Mouse (Mus musculus): ENCODE measurements around the gene Rgmb. TPM values are rescaled to one million over a fixed set of nuclear protein-coding genes. Genes with fewer than 3 reads are reported as not detected.

Gene Rgmb
- total RNA-seq (2022), result 10 to 100 TPM; 36.9 to 46.0 (median 41.8) TPM

- DNase-seq (ENCODE audit: low spot score in 2 of 2), result peak in 1 of 2 experiments; percentile 42
Measured at GRCm38 (mm10) chr17:15830766-15831644, at the start of gene Rgmb. Gene Rgmb, minus strand, starts transcription at chr17:15831039.

DNA sequence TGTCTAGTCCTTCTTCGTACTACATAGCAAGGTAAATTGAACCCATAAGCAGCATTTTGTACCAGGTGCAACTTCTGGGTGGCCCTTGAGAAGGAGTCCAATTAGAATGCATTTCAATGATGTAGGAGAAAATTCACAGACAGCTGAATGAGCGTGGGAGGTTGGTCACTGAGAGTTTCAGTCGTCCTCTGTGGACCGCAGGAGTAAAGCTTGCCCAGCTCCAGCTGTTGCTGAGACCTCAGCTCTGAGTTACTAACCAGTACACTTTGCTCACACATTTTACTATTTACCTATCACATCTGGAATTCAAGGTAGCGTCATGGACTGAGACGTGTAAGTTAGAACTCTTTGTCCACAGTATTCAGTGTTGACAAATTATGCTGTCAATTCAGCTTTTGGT lies 43.9 kb upstream of the Rgmb start:
- no peak for DNase-seq (ENCODE audit: low spot score in 2 of 2)

DNA sequence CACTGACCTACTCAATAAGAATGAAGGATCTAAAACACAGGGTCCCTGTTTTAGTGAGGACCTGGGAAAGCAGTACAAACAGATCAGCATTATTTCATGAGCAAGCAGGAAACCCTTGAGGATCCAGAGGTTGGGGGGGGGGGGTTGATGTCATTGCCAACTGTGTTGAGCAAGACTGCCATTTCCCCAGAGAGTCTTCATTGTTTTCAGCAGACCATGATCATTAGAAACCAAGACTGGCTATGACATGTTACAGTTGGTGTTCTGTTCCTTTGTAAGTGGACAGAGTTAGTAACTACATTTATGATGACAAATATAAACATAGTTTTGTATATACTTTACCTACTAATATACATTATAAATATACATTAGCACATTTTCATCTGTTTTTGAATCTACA lies 41.3 kb upstream of the Rgmb start:
- no peak for DNase-seq (ENCODE audit: low spot score in 2 of 2)

- no peak for DNase-seq (ENCODE audit: low spot score in 2 of 2)
Measured at GRCm38 (mm10) chr17:15865249-15865648, 34.4 kb upstream of the Rgmb start.

DNA sequence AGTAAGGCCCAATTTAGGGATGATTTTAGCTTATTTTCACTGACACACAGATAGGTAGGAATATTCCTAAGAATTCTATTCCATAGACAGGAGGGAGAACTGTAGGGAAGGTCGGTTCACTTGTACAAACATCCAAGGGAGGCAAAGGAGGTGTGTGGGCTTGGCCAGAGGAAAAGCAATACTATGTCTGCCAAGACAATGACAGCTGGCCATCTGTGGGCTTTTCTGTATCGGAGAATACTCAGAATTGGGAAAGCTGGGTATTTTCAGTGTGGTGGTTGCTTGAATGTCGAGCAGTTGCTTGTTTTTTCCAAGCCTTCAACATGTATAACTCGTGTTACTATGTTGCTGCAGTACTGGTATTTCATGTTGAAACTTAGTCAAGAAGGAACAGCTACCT lies 31.5 kb upstream of the Rgmb start:
- no peak for DNase-seq (ENCODE audit: low spot score in 2 of 2)

DNA sequence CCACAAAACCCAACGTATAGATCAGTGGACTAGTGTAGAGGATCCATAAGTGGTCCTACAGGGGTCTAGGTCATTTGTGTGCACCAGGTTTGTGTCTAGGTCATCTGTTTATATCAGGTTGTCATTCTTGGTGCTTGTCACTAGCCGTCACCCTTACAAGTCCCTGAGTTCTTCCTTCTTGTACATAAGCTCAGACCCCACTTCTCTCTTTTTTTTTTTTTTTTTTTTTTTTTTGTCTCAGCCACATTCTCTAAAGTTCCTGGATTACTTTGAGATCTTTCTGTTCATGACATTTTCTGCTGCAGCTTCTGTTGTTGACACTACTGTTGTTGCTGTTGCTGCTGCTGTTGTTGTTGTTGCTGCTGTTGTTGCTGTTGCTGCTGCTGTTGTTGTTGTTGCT lies 22.3 kb upstream of the Rgmb start:
- DNase-seq (ENCODE audit: low spot score in 2 of 2), result no peak

DNA sequence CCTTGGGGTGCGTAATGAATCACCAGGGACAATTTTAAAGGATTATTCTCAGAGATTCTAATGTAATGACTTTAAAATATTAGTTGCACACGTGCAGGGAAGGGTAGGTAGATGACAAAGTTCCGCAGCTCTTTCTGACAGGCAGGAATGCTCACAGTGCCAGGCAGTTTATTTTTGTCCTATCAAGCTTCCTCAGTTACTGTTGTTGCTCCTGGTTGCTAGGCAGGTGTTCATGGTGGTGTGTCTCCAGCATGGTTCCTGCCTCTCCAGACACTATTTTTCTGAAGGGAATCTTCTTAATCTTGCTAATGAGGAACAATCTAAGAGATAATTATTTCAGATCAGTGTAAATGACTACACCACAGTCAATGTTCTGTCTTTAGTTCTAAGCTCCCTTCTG lies 19.7 kb upstream of the Rgmb start:
- DNase-seq (ENCODE audit: low spot score in 2 of 2), result no peak

GRCm38 (mm10) chr17:15841425-15841824 lies 10.6 kb upstream of the Rgmb start:
- DNase-seq (ENCODE audit: low spot score in 2 of 2), result no peak

DNA sequence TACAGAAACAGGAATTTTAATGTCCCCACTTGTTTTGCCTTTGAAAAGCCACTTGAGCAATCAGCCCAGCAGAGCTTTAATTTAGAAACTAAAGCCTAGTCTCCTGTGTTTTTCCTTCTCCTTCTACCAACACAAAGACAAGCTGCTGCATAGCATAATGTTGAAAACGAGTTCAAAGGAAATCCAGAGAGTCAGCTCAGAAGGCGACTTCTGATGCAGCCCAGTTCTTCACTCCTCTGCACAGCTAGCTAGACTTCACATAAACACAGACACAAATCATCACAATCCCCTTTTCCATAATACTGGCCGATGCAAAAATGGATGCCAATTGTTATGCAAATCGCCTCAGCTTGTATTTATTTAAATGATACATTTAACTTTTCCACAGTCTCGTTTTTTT lies 1.6 kb upstream of the Rgmb start:
- DNase-seq (ENCODE audit: low spot score in 2 of 2), result no peak

- no peak for DNase-seq (ENCODE audit: low spot score in 2 of 2)
Measured at GRCm38 (mm10) chr17:15831810-15832209, 971 bp upstream of the Rgmb start.

DNA sequence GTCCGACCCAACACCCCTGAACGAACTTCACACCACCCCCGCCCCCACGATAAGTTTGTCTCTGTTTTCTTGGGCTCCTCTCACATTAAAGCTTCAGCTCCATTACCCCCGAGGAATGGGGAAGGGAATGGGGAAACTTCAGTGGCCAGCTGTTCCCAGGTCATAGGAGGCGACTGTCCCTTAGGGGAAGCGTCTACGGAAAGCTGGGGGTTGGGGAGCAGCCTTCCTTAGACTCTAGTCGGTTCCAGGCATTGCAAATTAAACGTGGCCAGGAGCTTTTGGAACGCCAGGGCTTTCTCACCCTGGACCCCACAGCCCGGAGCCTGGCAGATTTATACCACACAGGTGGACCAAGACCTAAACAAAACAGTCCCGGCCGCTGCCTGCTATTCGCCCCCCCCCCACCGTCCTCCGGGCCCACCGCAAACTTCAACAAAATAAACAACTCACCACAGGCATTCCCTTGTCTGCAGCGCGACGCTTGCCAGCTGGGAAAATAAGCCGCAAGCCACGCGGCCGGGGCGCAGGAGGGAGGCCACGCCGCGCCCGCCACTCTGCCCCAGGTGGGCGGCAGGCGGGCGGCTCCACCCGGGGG lies 571 bp downstream of the Rgmb start:
- DNase-seq (ENCODE audit: low spot score in 2 of 2), result no peak

DNA sequence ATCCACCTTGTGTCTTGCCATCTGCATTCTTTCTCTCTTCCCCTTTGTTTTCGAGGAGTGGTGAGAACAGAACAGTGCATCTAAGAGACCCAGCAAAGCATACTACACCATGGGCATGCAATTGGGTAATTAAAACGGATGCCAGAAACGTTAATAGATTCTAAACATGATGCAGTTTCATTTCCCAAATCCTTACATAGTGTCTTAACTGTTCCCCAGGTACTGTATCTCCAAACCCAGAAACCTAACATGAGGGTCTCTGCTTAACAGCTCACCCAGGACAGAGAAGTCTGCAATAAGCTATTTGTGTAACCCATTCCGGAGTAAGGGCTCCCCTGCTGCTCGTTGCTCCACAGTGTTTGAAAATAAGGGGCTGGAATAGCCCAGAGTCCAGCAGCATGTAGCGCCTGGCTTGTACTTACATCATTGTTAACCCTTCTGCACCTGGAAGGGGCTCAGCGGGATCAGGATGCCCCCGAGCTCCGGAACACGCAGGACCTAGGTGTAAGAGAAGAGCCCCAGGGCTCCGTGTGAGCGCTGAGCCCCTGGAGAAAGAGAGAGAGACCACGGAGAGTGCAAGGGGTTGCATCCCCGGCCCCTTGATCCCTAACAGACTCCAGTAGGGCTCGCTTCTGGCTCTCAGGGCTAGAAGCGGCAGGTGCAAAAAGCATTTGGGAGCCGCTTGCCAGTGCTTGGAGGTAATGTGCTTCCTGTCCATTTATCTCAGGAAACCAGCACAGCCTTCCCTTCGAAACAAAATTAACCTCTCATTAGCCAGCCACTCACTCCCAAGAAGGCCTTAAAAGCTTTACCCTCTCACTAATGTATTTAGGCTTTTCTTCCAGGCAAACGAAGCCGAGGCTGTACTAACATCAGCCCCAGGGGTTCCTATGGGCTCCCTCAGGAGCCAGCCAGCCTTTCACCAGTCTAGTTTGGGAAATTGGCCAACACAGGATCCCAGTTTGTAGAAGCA lies 1.4 kb downstream of the Rgmb start:
- no peak for DNase-seq (ENCODE audit: low spot score in 2 of 2)

GRCm38 (mm10) chr17:15828131-15828917 lies 2.5 kb downstream of the Rgmb start:
- no peak for DNase-seq (ENCODE audit: low spot score in 2 of 2)

DNA sequence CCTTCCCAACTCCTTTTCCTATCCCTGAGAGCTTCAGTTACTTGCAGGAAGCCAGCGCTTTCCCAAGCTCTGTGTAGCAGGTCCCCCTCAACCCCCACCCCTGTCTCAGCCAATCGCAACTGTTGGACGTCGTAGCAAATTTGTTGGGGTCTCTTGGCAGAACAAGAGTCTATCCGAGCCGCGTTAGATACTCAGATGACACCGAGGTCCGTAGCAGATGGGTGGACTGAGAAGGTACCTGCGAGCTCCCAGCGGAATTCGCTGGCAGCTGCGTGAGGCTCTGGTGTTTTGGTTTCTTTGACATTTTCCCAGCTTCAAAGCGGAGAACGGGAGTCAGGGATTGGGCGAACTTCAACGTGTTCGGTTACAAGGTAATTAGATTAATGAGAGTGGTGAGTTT lies 3.9 kb downstream of the Rgmb start:
- DNase-seq (ENCODE audit: low spot score in 2 of 2), result no peak

DNA sequence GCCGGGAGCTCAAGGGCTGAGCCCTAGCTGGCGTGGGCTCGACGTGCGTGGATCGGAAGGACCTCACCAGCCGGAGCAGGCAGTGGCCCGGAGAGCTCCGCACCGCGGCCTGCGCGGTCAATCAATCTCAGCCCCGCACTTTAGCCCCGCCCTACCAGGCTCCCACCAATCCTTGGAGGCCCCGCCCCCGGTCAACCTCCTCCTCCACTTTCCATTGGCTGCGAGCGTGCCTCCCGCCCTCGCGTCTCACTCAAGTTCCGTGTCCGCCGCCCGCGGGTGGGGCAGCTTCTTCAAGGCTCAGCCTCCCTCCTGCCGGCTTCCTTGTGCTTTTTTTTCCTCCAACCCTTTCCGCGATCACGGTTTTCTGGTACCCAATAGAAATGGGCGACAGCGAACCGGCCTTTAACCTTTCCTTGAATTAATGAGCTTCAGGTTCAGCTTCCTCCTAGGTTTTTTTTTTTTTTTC lies 4.4 kb downstream of the Rgmb start:
- DNase-seq (ENCODE audit: low spot score in 2 of 2), result peak; percentile 99

DNA sequence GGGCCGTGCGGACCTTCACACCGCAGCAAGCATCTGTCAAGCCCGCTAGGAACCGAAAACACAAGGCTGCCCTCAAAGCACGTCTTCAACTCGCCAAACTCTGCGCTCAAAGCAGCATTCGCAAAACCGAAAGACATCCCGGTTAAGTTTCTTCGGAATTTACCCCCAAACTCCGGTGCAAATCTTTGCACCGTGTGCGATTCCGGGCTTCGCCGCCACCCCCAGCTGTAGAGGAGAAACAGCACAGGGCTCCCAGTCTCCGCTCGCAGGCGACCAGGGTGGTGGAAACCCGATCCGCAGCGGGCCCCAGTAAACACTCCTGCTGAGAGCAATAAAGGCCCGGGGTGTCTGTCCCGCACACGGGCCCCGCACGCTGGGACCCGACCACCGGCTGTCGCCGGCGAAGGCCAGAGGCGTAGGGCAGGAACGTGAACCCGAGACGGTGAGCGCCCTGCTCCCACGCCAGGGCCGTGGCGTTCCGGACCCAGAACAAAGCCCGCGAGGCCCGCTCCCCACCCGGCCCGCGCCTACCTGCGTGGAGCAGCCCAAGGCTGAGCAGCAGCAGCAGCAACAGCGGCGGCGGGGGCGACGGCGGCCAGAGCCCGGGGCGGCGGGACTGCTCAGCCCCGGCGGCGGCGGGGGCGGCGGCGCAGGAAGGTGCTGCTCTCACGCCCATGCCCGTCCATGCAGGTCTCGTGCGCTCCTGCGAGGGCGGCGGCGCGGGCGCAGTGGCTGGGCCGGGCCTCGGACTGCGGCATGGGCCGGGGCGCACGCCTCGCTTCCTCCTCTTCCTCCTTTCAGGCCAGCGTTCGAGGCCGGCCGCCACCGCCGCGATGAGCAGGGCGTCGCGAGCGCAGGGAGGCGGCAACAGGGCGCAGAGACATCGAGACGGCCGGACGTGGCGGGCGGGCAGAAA lies 5.1 kb downstream of the Rgmb start:
- peak in 1 of 2 experiments; percentile 47 for DNase-seq (ENCODE audit: low spot score in 2 of 2)

DNA sequence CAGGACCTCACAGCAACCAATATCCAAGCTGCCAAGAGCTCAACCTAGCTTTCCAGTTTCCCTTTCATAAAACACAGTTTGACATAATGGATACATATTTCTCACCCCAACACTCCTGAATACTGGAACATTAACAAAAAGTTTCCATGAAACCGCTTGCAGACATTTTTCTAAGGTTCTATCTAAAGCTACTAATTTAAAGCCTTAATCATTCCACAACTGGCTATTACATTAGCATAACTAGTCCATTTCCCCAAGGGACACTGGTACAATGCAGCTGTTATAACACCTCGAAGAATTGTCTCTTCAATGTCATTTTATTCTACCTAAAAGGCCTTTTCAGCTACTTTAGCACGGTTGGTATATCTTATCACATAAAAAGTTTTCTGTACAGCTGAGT lies 6.0 kb downstream of the Rgmb start:
- DNase-seq (ENCODE audit: low spot score in 2 of 2), result no peak

DNA sequence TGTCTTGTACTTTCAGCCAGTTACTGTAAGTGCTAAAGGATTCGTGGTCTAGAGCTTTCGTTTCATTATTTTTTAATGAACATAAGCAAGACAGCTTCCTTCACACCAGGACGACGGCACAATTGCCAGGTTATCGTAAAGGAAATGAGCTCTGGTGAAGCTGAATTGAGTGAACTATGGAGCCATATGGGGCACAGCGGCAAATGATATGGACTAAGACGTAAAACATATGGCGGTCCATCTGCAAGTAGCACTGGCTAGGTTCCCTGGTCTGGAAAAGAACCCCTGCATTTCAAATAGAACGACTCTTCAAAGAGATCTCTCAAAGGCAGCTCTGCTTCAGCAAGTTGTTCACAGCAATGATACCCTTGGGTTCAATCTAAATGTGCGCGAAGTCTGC lies 6.5 kb downstream of the Rgmb start:
- no peak for DNase-seq (ENCODE audit: low spot score in 2 of 2)

GRCm38 (mm10) chr17:15823838-15824237 lies 7.0 kb downstream of the Rgmb start:
- no peak for DNase-seq (ENCODE audit: low spot score in 2 of 2)

DNA sequence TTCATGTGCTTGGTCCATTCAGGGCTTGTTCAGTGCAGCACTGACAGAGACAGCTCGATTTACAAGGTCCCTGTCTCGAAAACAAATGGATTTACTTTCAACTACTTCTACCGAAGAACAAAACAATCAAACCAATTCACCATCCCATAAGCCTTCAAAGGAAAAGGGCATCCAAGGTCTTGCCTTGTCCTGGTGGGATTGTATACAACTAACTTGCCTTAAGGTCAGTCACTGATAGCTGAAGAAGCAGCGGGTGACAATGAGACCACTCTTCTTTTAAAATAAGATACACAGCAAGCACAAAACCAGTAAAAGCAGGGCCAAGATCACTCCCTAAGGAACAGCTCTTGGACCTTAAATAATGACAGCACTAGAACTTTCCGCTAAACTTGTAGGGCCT lies 7.6 kb downstream of the Rgmb start:
- DNase-seq (ENCODE audit: low spot score in 2 of 2), result no peak

All from gastrocnemius, adult 8-10 months (tissue).